In genomic region chr7:29309749-29310148, GRCm38 (mm10) we compare ENCODE assay signal across 9 mouse cellular contexts. TPM values are rescaled to one million over a fixed set of nuclear protein-coding genes. Genes with fewer than 3 reads are reported as not detected.
DNase-seq lines count a peak whose midpoint lies in the region; ATAC-seq and TF ChIP-seq lines count a peak whose summit lies in the region.
"Had no signal": no experiment of that assay in that cellular context is flagged by ENCODE, and none has a peak within 500 bp of the region (broad histone marks: within the 10 kb centered on the region; RNA-seq: fewer than 3 reads in every experiment).

No protein-coding gene starts in this region.

- no peak for ATAC-seq in heart, embryonic 12.5 days (ENCODE audit: insufficient number of reproducible peaks, low FRiP score)

- no peaks in the 10 kb centered on the region for H3K9me3 ChIP-seq in heart, embryonic 12.5 days (replicated peaks)
- H3K9me3 ChIP-seq in ES-E14 (ENCODE audit: control insufficient read depth, insufficient read depth, low read depth, low read length), result no peaks in the 10 kb centered on the region
- H3K9me3 ChIP-seq in hindbrain, embryonic 10.5 days, result no peaks in the 10 kb centered on the region
- H3K9me3 ChIP-seq in midbrain, embryonic 10.5 days (replicated peaks), result no peaks in the 10 kb centered on the region

- H3K27ac ChIP-seq in heart, embryonic 12.5 days (ENCODE audit: poor library complexity, severe bottlenecking), result no peak overlapping the region
- no peak overlapping the region for H3K27ac ChIP-seq in ES-E14 (ENCODE audit: insufficient read depth, low read depth, low read length, poor library complexity, severe bottlenecking)
- peak overlapping the region; percentile 84 for H3K27ac ChIP-seq in hindbrain, embryonic 10.5 days
- peak overlapping the region; percentile 78 for H3K27ac ChIP-seq in midbrain, embryonic 10.5 days (replicated peaks)

- WGBS in heart, embryonic 12.5 days, result 9% methylated on average over 5 of the region's 5 CpGs
- WGBS in hindbrain, embryonic 10.5 days, result 8% methylated on average over 5 of the region's 5 CpGs
- WGBS in midbrain, embryonic 10.5 days, result 11% methylated on average over 5 of the region's 5 CpGs

- H3K9ac ChIP-seq in heart, embryonic 12.5 days, result peak overlapping the region; percentile 53; the same call in 1 of the 2 replicates
- H3K9ac ChIP-seq in ES-E14 (ENCODE audit: insufficient read depth, low read depth, low read length, poor library complexity, severe bottlenecking), result no peak overlapping the region

- H3K4me3 ChIP-seq in heart, embryonic 12.5 days, result peak overlapping the region; percentile 53
- H3K4me3 ChIP-seq in ES-E14 (ENCODE audit: insufficient read depth in 1 of 2, low read depth in 1 of 2, low read length in 2 of 2, poor library complexity in 1 of 2, severe bottlenecking in 1 of 2), result peak overlapping the region; percentile 44 to 58; a peak in 3 of 4 replicates
- H3K4me3 ChIP-seq in hindbrain, embryonic 10.5 days, result peak overlapping the region; percentile 76
- peak overlapping the region; percentile 82 for H3K4me3 ChIP-seq in midbrain, embryonic 10.5 days

- peaks cover 66% of the 10 kb centered on the region for H3K27me3 ChIP-seq in heart, embryonic 12.5 days (replicated peaks)
- H3K27me3 ChIP-seq in hindbrain, embryonic 10.5 days (ENCODE audit: insufficient read depth, poor library complexity, severe bottlenecking), result peaks cover 57% of the 10 kb centered on the region
- H3K27me3 ChIP-seq in midbrain, embryonic 10.5 days (ENCODE audit: low read depth, poor library complexity, severe bottlenecking), result peaks cover 54% of the 10 kb centered on the region

- H3K4me2 ChIP-seq in heart, embryonic 12.5 days, result peak overlapping the region; percentile 98

- DNase-seq in heart, adult 18-20 months, result no peak
- no peak for DNase-seq in ES-E14 (ENCODE audit: low read depth, low spot score)
- DNase-seq in hindbrain, embryonic 10.5 days (ENCODE audit: low spot score), result no peak
- DNase-seq in midbrain, embryonic 10.5 days (ENCODE audit: low spot score), result no peak
- DNase-seq in natural killer cell, adult 2 months (ENCODE audit: low spot score in 2 of 2), result no peak
- no peak for DNase-seq in kidney, postnatal 25 days
- DNase-seq in spleen, postnatal 10 days (ENCODE audit: low spot score in 2 of 2), result no peak
- DNase-seq: lung, postnatal 36 days had no signal

- no peaks in the 10 kb centered on the region for H3K36me3 ChIP-seq in heart, embryonic 12.5 days
- H3K36me3 ChIP-seq in ES-E14 (ENCODE audit: control insufficient read depth, insufficient read depth, low read length, poor library complexity, severe bottlenecking), result peaks cover 3% of the 10 kb centered on the region; the same call in 1 of the 2 replicates
- peaks cover 38% of the 10 kb centered on the region for H3K36me3 ChIP-seq in hindbrain, embryonic 10.5 days
- H3K36me3 ChIP-seq in midbrain, embryonic 10.5 days, result peaks cover 44% of the 10 kb centered on the region

- peaks cover 30% of the 10 kb centered on the region for H3K4me1 ChIP-seq in heart, embryonic 12.5 days (replicated peaks)
- H3K4me1 ChIP-seq in ES-E14 (ENCODE audit: control insufficient read depth in 2 of 2, insufficient read depth in 2 of 2, low read length in 2 of 2, poor library complexity in 1 of 2), result peaks cover 8 to 42% of the 10 kb centered on the region in 2 experiments
- H3K4me1 ChIP-seq in hindbrain, embryonic 10.5 days (replicated peaks), result peaks cover 75% of the 10 kb centered on the region
- H3K4me1 ChIP-seq in midbrain, embryonic 10.5 days, result peaks cover 94% of the 10 kb centered on the region

- in situ Hi-C loops in ES-E14 (cut with MboI; ENCODE audit: low sequenced_read_pairs in 2 of 2, unreplicated experiment in 2 of 2), result no loop called here

TF ChIP-seq in ES-E14, 5 proteins besides CTCF, POLR2A, EP300 and RAD21:
- TF ChIP-seq CHD2 (IDR thresholded peaks at IDR 0.05; ENCODE audit: low read depth, low read length) (no peak), ZNF384 (IDR thresholded peaks at IDR 0.05; ENCODE audit: low read depth, low read length) (no peak), HCFC1 (IDR thresholded peaks at IDR 0.05; ENCODE audit: borderline replicate concordance, insufficient read depth, low read length) (no peak), MAFK (IDR thresholded peaks at IDR 0.05; ENCODE audit: insufficient read depth, low read depth, low read length) (no peak)

RNA-seq across cellular contexts. Expression of gene Dpf1, which starts 6.0 kb away (rescaled TPM):
- polyA plus RNA-seq in heart, embryonic 12.5 days (2016; fragmentation: Nextera tagmentation; extraction: Ambion mirVana), result 2.2 TPM in 2 replicates
- total RNA-seq in heart, adult 18-20 months (2021), result 1 to 10 TPM in 1 of 2 experiments, under 1 TPM in 1; 0.47 to 1.1 TPM
- 18.0 and 20.0 TPM in 2 replicates for total RNA-seq in ES-E14 (2012; rRNA removed)
- 28.3 and 60.6 TPM in 2 replicates for polyA plus RNA-seq in hindbrain, embryonic 10.5 days (2016; fragmentation: Nextera tagmentation; extraction: Ambion mirVana)
- 38.8 and 55.4 TPM in 2 replicates for polyA plus RNA-seq in midbrain, embryonic 10.5 days (2016; fragmentation: Nextera tagmentation; extraction: Ambion mirVana)

RNA-seq across cellular contexts. Expression of gene Ppp1r14a, which starts 20.6 kb away (rescaled TPM):
- 13.2 and 13.9 TPM in 2 replicates for polyA plus RNA-seq in heart, embryonic 12.5 days (2016; fragmentation: Nextera tagmentation; extraction: Ambion mirVana)
- total RNA-seq in heart, adult 18-20 months (2021), result 1 to 10 TPM; 5.8 to 7.5 TPM
- total RNA-seq in ES-E14 (2012; rRNA removed), result 10.6 and 11.2 TPM in 2 replicates
- polyA plus RNA-seq in hindbrain, embryonic 10.5 days (2016; fragmentation: Nextera tagmentation; extraction: Ambion mirVana), result 35.5 and 55.7 TPM in 2 replicates
- polyA plus RNA-seq in midbrain, embryonic 10.5 days (2016; fragmentation: Nextera tagmentation; extraction: Ambion mirVana), result 21.9 and 22.2 TPM in 2 replicates

RNA-seq across cellular contexts. Expression of gene Spint2, which starts 28.0 kb away (rescaled TPM):
- 87.7 and 90.4 TPM in 2 replicates for polyA plus RNA-seq in heart, embryonic 12.5 days (2016; fragmentation: Nextera tagmentation; extraction: Ambion mirVana)
- 10 to 100 TPM; 45.7 to 53.8 TPM for total RNA-seq in heart, adult 18-20 months (2021)
- 202 and 424 TPM in 2 replicates for total RNA-seq in ES-E14 (2012; rRNA removed)
- 43.7 and 65.7 TPM in 2 replicates for polyA plus RNA-seq in hindbrain, embryonic 10.5 days (2016; fragmentation: Nextera tagmentation; extraction: Ambion mirVana)
- polyA plus RNA-seq in midbrain, embryonic 10.5 days (2016; fragmentation: Nextera tagmentation; extraction: Ambion mirVana), result 20.5 and 20.8 TPM in 2 replicates

Comparison
In these comparisons a context has a peak if more than half of its experiments do, and no peak if none do; other contexts are left out.
1. H3K27ac ChIP-seq: peak in hindbrain, embryonic 10.5 days (single experiment) and midbrain, embryonic 10.5 days (single experiment); none in heart, embryonic 12.5 days (single experiment) and ES-E14 (single experiment).
2. Peak in every context shown above with its lines, with median percentiles within 50 percentile points of each other: H3K4me3 ChIP-seq.